Mouse (Mus musculus) bone marrow, adult 2 months (tissue): Measurements from ENCODE around the gene Slc35e2.

ENCODE experiments used
- CTCF ChIP-seq: fragments of 200-500 bp; IDR thresholded peaks from 2 replicates; pipeline ENCODE4 v1.5.1; 2011; ENCODE audit warnings: low read length, control low read depth; ENCODE audit not compliant: control insufficient read depth, insufficient read depth
- POLR2A ChIP-seq: fragments of 200-500 bp; IDR thresholded peaks from 2 replicates; pipeline ENCODE4 v1.6.1; 2011; ENCODE audit warnings: low read depth, mild to moderate bottlenecking, control low read depth, low read length, borderline replicate concordance; ENCODE audit not compliant: control insufficient read depth

GRCm38 (mm10) chr4:155654456-155655298 lies 53.5 kb downstream of the Slc35e2 start:
- TF ChIP-seq CTCF: no peak
- TF ChIP-seq POLR2A: 0 out of 2 replicates have a peak, but pooled peaks have one; percentile 11
